Mouse (Mus musculus): Measurements from ENCODE around the gene Med18.

DNA sequence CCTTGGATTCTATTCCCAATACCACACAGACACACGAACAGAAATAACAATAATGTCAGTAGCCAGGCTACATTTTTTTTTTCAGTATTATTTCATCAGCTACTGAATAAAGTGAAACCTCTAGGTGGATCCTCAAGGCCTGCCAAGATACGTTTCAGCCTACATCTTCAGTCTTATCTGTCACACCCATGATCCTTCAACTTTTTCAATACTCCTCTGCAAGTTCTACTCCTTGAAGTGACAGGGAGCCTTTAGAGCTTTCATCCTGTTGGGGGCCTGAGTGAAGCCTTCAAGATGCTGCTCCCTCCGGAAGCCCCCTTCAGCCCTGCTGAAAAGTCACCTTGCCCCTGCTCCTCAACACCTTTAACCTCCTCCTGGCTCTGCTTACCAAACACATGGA lies 48.4 kb upstream of the Med18 start:
- no peak for TF ChIP-seq CTCF (IDR thresholded peaks at IDR 0.05; ENCODE audit: low read depth, low read length)
- TF ChIP-seq GATA1 (IDR thresholded peaks at IDR 0.05; ENCODE audit: borderline replicate concordance, low read length) = no peak
- no peak for TF ChIP-seq TAL1 (conservative IDR thresholded peaks at IDR 0.05; ENCODE audit: low read depth, low read length)
- TF ChIP-seq POLR2AphosphoS5 (IDR thresholded peaks at IDR 0.05; ENCODE audit: insufficient replicate concordance, low read depth, low read length) = no peak
